Mouse (Mus musculus) inflammation-experienced regulatory T-cells, adult 6 months (primary cell): Measurements from ENCODE around the gene Sart3. TPM values are rescaled to one million over a fixed set of nuclear protein-coding genes. Genes with fewer than 3 reads are reported as not detected.
"Not testable (repeated sequence)": the region's sequence is repeated elsewhere in the genome, so short reads cannot be mapped to it uniquely, and the experiment has no call there.

ENCODE experiments used
- ATAC-seq: one replicate; pipeline ENCODE4 v1.8.0; 2017
- polyA plus RNA-seq, 3 experiments: library from polyadenylated mRNA; unstranded; fragments of 100-300 nt; shearing (Covaris generic); gene quantifications; one replicate each; pipeline ENCODE4 v1.2.1; 2017

The Sart3 gene
- polyA plus RNA-seq: 10 to 100 TPM; 12.7 to 15.3 (median 13.0) TPM

- peak; percentile 78 for ATAC-seq
Measured at GRCm38 (mm10) chr5:113772450-113772895, at the start of gene Sart3, which contains the start of gene Iscu. Gene Sart3, minus strand, starts transcription at chr5:113772510. Gene Iscu, plus strand, starts transcription at chr5:113772748.

DNA sequence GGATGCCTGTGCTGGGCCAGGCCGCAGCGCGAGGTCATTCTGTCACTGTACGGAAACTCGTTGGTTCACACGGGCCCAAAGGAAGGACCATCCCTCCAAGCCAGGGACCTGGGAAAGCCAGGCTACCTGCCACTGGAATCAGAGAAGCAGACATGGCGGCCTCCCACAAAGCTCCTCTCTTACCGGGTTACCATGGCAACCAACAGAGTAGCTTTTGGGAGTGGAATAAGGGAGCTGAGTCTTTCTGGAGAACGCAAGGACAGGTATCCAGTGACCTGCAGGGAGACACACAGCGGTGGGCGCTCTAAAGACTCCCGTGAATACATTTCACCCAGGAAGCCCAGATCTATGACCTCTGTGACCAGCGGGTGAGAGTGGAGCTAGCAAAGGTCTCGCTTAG, 46.3 kb upstream of the Sart3 start:
- ATAC-seq: no peak

DNA sequence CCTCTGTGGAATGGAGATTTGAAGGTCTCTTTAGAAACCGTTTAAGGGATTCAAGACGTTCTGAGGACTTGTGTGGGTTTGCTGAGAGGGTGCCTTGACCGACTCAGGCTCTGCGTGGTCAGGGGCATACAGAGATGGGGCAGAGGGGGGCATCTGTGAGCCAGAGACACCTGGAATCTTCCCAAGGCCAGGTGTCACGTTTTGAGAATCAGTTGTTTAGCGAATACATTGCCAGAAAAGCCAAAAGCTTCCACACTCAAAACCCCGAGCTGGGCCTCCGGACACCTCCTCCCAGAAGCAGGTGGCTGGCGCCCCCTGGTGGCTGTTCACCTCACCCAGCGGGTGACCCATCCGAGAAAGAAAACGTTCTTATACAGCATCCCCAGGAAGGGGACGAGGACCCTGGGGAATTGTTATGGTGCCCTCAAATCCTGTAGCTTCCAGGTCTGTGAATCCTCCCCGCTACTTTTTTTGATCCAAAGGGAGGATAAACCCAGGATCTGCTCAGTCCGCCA, 43.4 kb upstream of the Sart3 start:
- peak; percentile 55 for ATAC-seq

DNA sequence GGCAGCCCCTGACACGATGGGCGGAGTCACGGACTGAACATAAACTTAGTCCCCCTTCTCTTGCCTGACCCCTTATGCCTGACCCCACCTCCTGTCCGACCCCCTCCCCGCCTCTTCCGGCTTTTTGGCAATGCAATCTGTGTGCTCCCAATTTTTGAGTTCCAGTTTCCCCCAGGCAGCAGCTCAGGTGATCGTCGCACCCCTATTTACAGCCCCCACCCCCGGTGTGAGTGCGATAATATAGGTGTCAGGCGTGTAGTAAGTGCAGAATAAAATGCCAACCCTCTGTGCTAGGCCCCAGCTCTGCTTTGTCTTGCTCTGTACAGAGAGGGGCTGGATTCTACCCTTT, 42.7 kb upstream of the Sart3 start:
- ATAC-seq: no peak

DNA sequence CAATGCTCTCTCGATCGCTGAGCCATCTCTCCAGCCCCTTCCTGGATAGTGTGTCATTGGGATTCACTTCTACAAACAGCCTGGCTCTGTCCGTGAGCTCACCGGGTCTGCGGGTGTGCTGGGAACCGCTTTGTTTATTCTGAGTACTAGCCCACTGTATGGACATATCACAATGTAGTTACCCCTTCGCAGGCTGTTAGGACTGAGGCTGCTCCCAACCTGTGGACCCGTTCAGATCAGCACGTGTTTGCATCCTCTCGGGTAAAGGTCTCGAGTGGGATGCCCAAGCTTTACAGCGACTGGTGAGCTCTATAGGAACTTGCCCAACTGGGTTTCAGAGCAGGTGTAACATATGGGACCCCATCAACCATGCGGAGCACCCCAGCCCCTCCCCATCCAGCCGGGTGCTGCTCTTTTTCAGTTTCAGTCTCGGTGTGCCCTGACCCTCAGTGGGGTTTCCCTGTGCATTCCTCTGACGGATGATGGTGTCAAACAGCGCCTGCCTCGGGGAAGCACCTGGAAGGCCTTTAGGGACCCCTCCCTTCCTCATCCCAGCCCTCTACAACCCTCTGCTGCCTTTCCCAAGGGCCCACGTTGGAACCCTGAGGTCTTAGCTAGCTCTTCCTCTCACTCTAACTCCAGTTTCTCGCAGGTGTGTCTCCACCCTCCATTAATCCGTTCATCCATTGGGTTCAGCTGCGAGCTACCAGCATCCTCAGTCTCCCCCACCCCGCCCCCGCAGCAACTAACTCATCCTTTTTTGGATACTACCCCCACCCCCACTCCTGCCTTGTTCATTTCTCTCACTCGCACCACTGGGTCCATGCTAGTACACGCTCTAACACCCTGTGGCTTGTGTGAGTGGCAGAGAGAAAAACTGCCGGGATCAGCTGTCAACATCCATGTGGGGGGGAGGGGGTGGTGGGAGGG, 42.1 kb upstream of the Sart3 start:
- ATAC-seq: peak; percentile 66

- ATAC-seq: no peak
Measured at GRCm38 (mm10) chr5:113813608-113814007, 41.3 kb upstream of the Sart3 start.

DNA sequence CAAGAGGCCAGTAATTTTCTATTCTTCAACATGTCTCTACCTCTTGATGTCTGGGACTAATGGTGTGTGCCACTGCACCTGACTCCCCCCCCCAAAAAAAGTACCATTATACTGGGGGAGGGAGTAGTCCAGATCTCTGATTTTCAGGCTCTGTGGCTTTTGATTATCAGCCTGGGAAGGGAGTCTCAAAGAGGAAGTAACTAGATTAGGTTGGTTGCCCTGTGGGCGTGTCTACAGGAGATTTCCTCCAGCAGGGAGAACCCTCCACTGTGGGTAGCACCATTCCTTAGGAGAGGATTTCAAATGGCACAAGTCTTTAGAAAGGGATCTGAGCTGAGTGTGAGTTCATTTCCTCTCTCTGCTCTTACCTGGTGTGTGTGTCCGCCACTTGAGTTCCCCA, 40.3 kb upstream of the Sart3 start:
- ATAC-seq: no peak

DNA sequence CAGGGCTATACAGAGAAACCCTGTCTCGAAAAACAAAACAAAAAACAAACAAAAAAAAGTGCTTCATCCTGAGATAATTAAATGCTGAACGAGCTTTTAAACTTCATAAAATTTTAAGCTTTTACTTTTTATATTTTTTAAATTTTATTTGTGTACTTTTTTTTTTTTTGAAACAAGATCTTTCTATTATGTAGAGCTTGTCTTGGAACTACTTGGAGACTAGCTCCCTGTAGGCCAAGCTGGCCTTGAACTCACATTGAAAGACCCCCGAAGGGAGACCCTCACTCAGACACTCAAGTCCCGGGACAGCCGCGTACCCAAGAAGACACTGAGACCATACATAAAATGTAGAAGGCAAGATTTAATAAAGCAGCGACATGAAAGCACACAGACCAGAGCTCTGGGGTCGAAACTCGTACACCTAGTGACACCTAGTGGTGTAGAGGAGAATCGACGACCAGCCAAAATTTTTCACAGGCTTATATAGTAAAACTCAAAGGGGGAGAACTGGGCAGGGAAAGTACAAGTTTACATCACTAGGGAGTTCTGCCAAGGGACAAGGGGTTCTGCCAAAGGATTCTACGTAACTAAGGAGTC, 39.6 kb upstream of the Sart3 start:
- ATAC-seq: not testable (repeated sequence)

DNA sequence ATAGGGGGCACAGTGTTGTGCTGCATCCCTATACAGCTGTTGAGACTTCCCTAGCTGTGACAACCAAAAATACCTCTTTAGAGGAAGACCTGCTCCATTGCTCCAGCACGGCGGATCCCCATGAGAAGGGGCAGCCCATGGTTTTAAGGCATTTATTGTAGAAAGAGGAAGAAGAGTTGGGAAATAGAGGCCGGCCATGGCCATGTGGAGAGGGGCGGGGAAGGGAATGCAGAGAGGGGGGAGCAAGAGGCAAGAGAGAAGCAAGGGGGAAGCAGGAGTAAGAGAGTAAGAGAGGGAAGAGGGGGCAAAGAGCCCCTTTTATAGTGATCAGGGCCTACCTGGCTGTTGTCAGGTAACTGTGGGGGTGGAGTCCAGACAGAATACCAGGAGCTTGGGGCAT, 37.8 kb upstream of the Sart3 start:
- ATAC-seq: no peak

DNA sequence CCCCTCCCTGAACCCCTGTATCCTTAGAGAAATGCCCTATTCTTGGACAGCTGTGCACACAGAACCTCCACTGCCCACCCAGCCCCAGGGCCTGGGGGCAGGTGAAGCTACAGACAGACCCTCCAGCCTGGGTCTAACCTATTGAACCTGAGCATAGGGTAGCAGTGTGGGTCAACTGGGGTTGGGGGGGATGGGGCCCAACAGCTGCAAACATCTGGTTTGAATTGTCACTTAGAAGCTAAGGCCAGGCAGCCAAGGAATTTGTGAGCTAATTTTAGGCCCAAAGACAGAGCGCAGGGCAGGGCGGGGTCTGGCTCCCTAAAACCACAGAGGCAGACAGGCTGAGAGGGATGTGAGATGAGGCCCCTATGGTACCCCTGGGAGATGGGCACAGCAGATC, 35.9 kb upstream of the Sart3 start:
- ATAC-seq: no peak

DNA sequence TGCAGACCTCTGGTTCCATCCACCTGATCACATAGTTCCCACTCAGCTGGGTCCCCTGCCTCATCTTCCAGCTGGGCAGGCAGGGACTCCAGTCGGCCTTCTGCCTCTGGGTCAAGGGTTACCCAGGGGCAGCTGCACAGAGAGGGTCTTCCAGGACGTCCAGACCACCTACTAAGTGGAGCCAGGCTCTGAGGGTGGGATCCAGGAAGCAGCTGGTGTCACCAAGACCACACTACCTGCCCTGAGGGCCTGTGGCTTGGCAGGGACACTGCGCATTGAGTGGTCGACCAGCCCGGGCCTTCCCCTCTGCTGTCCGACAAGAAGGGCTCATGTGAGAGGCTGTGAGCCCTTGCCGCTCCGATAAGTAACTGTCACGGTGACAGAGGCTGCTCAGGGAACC, 35.4 kb upstream of the Sart3 start:
- no peak for ATAC-seq

DNA sequence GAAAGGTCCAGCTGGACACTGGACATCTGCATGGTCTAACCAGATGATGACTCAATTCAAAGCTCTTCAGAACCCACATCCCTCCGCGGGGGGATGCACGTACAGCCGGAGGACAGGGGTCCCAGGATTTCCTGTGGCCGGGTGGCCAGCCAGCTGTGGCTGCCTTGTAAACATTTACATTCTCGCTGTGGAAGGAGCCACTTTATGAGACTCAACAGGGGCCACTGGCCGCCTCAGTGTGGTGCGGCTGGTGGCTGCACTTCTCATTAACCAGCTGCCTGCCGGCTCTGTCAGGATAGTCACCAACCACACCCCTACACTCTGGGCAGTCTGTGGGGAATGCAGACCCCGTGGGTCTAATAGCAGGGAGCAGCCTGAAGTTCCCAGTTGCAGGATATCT, 34.1 kb upstream of the Sart3 start:
- no peak for ATAC-seq

GRCm38 (mm10) chr5:113805301-113805700, 33.0 kb upstream of the Sart3 start:
- ATAC-seq: no peak

GRCm38 (mm10) chr5:113804395-113804966, 32.2 kb upstream of the Sart3 start:
- no peak for ATAC-seq

DNA sequence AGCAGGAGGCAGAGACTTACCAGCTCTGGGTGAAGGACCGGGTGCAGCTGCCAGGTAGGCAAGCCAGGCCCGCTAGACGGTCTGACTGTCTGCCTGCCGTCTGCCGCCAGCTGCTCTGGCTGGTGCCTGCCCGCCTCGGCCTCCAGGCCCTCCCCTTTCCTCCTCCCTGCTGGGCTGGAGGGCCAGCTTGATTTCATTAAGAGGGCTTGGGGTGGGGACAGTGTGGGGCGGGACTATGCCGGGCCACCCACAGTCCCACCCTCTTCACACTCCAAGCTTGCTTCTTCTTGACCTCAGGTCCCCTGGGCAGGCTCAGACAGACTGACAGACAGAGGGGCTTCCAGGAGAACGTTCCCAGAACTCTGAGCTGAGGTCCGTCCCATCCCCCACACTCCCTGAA, 28.0 kb upstream of the Sart3 start, which contains the start of gene Tmem119:
TSS of gene Tmem119 (minus strand) at position 237 of the 400 bp plus-strand sequence.
- no peak for ATAC-seq

GRCm38 (mm10) chr5:113799691-113800090, 27.4 kb upstream of the Sart3 start:
- no peak for ATAC-seq

GRCm38 (mm10) chr5:113798525-113798924, 26.2 kb upstream of the Sart3 start:
- no peak for ATAC-seq

GRCm38 (mm10) chr5:113797149-113797882, 25.0 kb upstream of the Sart3 start:
- no peak for ATAC-seq

- ATAC-seq: no peak
Measured at GRCm38 (mm10) chr5:113796401-113797148, 24.3 kb upstream of the Sart3 start.

DNA sequence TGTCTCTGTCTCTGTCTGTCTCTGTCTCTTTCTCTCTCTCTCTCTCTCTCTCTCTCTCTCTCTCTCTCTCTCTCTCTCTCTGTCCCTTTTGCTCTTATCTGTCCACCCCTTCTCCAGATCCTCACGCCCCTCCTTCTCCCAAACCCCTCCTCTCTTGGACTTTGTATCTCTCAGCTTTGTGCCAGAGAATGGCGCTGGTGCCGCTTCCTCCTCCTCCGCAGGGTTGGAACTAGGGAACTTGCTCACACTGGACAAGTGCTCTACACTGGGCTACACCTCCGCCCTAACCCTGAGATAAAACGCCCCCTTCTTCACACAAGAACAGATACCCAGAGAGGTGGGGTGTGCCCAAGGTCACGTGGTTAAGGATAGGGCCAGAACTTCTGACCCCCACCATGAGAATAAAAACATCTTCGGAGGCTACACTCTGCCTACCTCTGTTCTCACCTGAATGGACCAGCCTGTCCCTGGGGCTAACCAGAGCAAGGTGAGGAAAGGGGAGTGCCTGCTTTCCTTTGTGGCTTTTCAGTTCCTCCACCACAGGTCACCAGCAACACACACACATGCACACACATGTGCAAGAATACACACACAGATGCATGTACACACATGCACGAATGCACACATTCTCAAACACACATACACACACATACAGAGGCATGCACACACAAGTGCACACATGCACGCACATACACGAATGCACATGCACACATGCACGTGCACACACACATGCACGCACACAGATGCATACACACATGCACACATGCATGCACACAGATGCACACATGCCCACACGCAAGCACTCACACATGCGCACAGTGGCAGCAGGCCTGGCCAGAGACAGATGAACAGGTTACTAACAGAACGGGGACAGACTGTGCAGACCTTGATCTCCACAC, 19.1 kb upstream of the Sart3 start:
- no peak for ATAC-seq
